Comparison of ENCODE assay signal across 16 mouse cellular contexts in genomic region chr3:103465948-103466347, GRCm38 (mm10).
DNase-seq lines count a peak whose midpoint lies in the region; ATAC-seq and TF ChIP-seq lines count a peak whose summit lies in the region.
"Had no signal": no experiment of that assay in that cellular context is flagged by ENCODE, and none has a peak within 500 bp of the region (broad histone marks: within the 10 kb centered on the region; RNA-seq: fewer than 3 reads in every experiment).

No protein-coding gene starts in this region.

- H3K27ac ChIP-seq in forebrain, embryonic 16.5 days (ENCODE audit: low read length): no peak overlapping the region
- no peak overlapping the region for H3K27ac ChIP-seq in forebrain, embryonic 11.5 days (ENCODE audit: low read depth, low read length)
- peak overlapping the region; percentile 31; the same call in 1 of the 2 replicates for H3K27ac ChIP-seq in spleen, adult 2 months (ENCODE audit: insufficient read depth, low read length)
- no peak overlapping the region for H3K27ac ChIP-seq in kidney, embryonic 15.5 days
- H3K27ac ChIP-seq: heart, adult 2 months; heart, embryonic 15.5 days; limb, embryonic 13.5 days; liver, embryonic 14.5 days; midbrain, embryonic 12.5 days had no signal

- H3K4me3 ChIP-seq in forebrain, embryonic 16.5 days (replicated peaks; ENCODE audit: low read length): no peak overlapping the region
- no peak overlapping the region for H3K4me3 ChIP-seq in forebrain, embryonic 11.5 days (ENCODE audit: low read depth, low read length)
- no peak overlapping the region for H3K4me3 ChIP-seq in spleen, adult 2 months (ENCODE audit: extremely low read depth, insufficient read depth, insufficient read length)
- no peak overlapping the region for H3K4me3 ChIP-seq in kidney, embryonic 15.5 days (replicated peaks)
- H3K4me3 ChIP-seq: heart, adult 2 months; heart, embryonic 15.5 days; limb, embryonic 13.5 days; midbrain, embryonic 12.5 days had no signal

- peaks cover 14% of the 10 kb centered on the region for H3K4me1 ChIP-seq in forebrain, embryonic 16.5 days (replicated peaks; ENCODE audit: control insufficient read depth, insufficient read depth, low read length)
- H3K4me1 ChIP-seq in forebrain, embryonic 11.5 days (replicated peaks; ENCODE audit: control insufficient read depth, insufficient read depth, low read length): 0 out of 2 replicates have a peak, but pooled peaks cover 2% of the 10 kb centered on the region
- H3K4me1 ChIP-seq in spleen, adult 2 months (ENCODE audit: control insufficient read depth, insufficient read depth, insufficient read length): no peaks in the 10 kb centered on the region; the same call in 1 of the 2 replicates
- H3K4me1 ChIP-seq in kidney, embryonic 15.5 days: peaks cover 25% of the 10 kb centered on the region
- H3K4me1 ChIP-seq: heart, embryonic 15.5 days had no signal

- H3K9me3 ChIP-seq in forebrain, embryonic 16.5 days (ENCODE audit: control insufficient read depth, low read length): no peaks in the 10 kb centered on the region
- no peaks in the 10 kb centered on the region; the same call in 1 of the 2 replicates for H3K9me3 ChIP-seq in forebrain, embryonic 11.5 days (ENCODE audit: control insufficient read depth, low read length)
- H3K9me3 ChIP-seq in kidney, embryonic 15.5 days (replicated peaks): no peaks in the 10 kb centered on the region
- H3K9me3 ChIP-seq: heart, embryonic 15.5 days; limb, embryonic 13.5 days; midbrain, embryonic 12.5 days had no signal

- 0 out of 2 replicates have a peak, but pooled peaks have one; percentile 24 for ATAC-seq in forebrain, embryonic 16.5 days
- ATAC-seq in forebrain, embryonic 11.5 days (replicated peaks; ENCODE audit: low FRiP score): no peak
- ATAC-seq in kidney, embryonic 15.5 days (replicated peaks; ENCODE audit: low FRiP score): no peak
- ATAC-seq: Patski had no signal

- H3K4me2 ChIP-seq in forebrain, embryonic 16.5 days (ENCODE audit: low read length): no peak overlapping the region
- no peak overlapping the region for H3K4me2 ChIP-seq in forebrain, embryonic 11.5 days (ENCODE audit: low read depth, low read length, severe bottlenecking)
- H3K4me2 ChIP-seq in kidney, embryonic 15.5 days: no peak overlapping the region
- H3K4me2 ChIP-seq: heart, embryonic 15.5 days; limb, embryonic 13.5 days; midbrain, embryonic 12.5 days had no signal

- TF ChIP-seq POLR2A in spleen, adult 2 months (IDR thresholded peaks at IDR 0.05; ENCODE audit: low read depth, low read length): no peak

- WGBS in forebrain, embryonic 16.5 days: 60% methylated on average over 2 of the region's 2 CpGs
- WGBS in forebrain, embryonic 11.5 days: 72% methylated on average over 2 of the region's 2 CpGs
- whole genome bisulfite sequencing in spleen, adult 2 months: 68% methylated on average over 2 of the region's 2 CpGs
- 64% methylated on average over 2 of the region's 2 CpGs for WGBS in kidney, embryonic 15.5 days

- no peaks in the 10 kb centered on the region for H3K36me3 ChIP-seq in forebrain, embryonic 16.5 days (ENCODE audit: control insufficient read depth, insufficient read depth)
- H3K36me3 ChIP-seq in forebrain, embryonic 11.5 days (ENCODE audit: control insufficient read depth, insufficient read depth, low read length): no peaks in the 10 kb centered on the region
- H3K36me3 ChIP-seq in spleen, adult 2 months (ENCODE audit: control insufficient read depth, insufficient read depth, low read length): no peaks in the 10 kb centered on the region
- no peaks in the 10 kb centered on the region for H3K36me3 ChIP-seq in kidney, embryonic 15.5 days
- H3K36me3 ChIP-seq: heart, embryonic 15.5 days; limb, embryonic 13.5 days; midbrain, embryonic 12.5 days had no signal

- no peak overlapping the region for H3K9ac ChIP-seq in forebrain, embryonic 16.5 days (replicated peaks; ENCODE audit: low read depth, low read length)
- H3K9ac ChIP-seq in forebrain, embryonic 11.5 days (ENCODE audit: low read length): no peak overlapping the region
- H3K9ac ChIP-seq in kidney, embryonic 15.5 days: no peak overlapping the region
- H3K9ac ChIP-seq: heart, embryonic 15.5 days; limb, embryonic 13.5 days; liver, embryonic 14.5 days; midbrain, embryonic 12.5 days had no signal

- no peak for DNase-seq in forebrain, embryonic 11.5 days (ENCODE audit: low spot score)
- DNase-seq in spleen, adult 2 months (ENCODE audit: low read depth in 1 of 2, low spot score in 2 of 2): no peak
- DNase-seq in spleen, postnatal 36 days (ENCODE audit: low spot score in 2 of 2): no peak
- DNase-seq in thymus, postnatal 0 days (ENCODE audit: low spot score): peak; percentile 65
- DNase-seq in kidney, adult 18-20 months: no peak
- DNase-seq: cerebellum, postnatal 25 days; gastrocnemius, postnatal 10 days; heart, adult 2 months; right cerebral cortex, postnatal 25 days had no signal

- no peaks in the 10 kb centered on the region for H3K27me3 ChIP-seq in forebrain, embryonic 16.5 days (replicated peaks; ENCODE audit: control insufficient read depth, insufficient read depth, low read length)
- H3K27me3 ChIP-seq in forebrain, embryonic 11.5 days (ENCODE audit: control insufficient read depth, insufficient read depth, low read length): no peaks in the 10 kb centered on the region
- no peaks in the 10 kb centered on the region for H3K27me3 ChIP-seq in spleen, adult 2 months (ENCODE audit: control insufficient read depth, insufficient read depth, low read length)
- no peaks in the 10 kb centered on the region for H3K27me3 ChIP-seq in kidney, embryonic 15.5 days
- H3K27me3 ChIP-seq: heart, embryonic 15.5 days; limb, embryonic 13.5 days; midbrain, embryonic 12.5 days; Patski had no signal

- TF ChIP-seq CTCF in spleen, adult 2 months (IDR thresholded peaks at IDR 0.05; ENCODE audit: extremely low read depth, insufficient read depth, insufficient read length, insufficient replicate concordance): no peak
